Mouse (Mus musculus) lung, embryonic 14.5 days (tissue): ENCODE results near the gene Slc48a1. TPM values are rescaled to one million over a fixed set of nuclear protein-coding genes. Genes with fewer than 3 reads are reported as not detected.

ENCODE experiments used
- ATAC-seq: fragments of 200-750 bp; cut with Nextera tagmentation; 2 replicates; pipeline ENCODE4 v1.8.0; 2017; ENCODE audit warnings: mild to moderate bottlenecking, moderate TSS enrichment, moderate library complexity; ENCODE audit not compliant: insufficient read depth
- DNase-seq: peaks from one replicate; pipeline ENCODE4 v3.0.0-alpha.2; 2015
- H3K27ac ChIP-seq: fragments of 300-500 bp; sonication (generic); 2 replicates; pipeline ENCODE4 v1.5.1; 2014; ENCODE audit warnings: low read depth, mild to moderate bottlenecking, moderate library complexity
- H3K27me3 ChIP-seq: fragments of 300-500 bp; sonication (generic); 2 replicates; pipeline ENCODE4 v1.6.1; 2014; ENCODE audit warnings: low read length, control low read depth; ENCODE audit not compliant: insufficient read depth
- H3K36me3 ChIP-seq: fragments of 300-500 bp; sonication (generic); 2 replicates; pipeline ENCODE4 v1.6.1; 2014; ENCODE audit warnings: control low read depth; ENCODE audit not compliant: insufficient read depth
- H3K4me1 ChIP-seq: fragments of 300-500 bp; sonication (generic); 2 replicates; pipeline ENCODE4 v1.6.1; 2014; ENCODE audit warnings: antibody characterized with exemption, control low read depth; ENCODE audit not compliant: insufficient read depth
- H3K4me2 ChIP-seq: fragments of 300-500 bp; sonication (generic); 2 replicates; pipeline ENCODE4 v1.6.1; 2014; ENCODE audit warnings: mild to moderate bottlenecking
- H3K4me3 ChIP-seq: fragments of 300-500 bp; sonication (generic); 2 replicates; pipeline ENCODE4 v1.5.1; 2014; ENCODE audit warnings: low read depth, low read length
- H3K9ac ChIP-seq: fragments of 300-500 bp; sonication (generic); 2 replicates; pipeline ENCODE4 v1.6.1; 2014
- H3K9me3 ChIP-seq: fragments of 300-500 bp; sonication (generic); 2 replicates; pipeline ENCODE4 v1.6.1; 2016; ENCODE audit warnings: low read depth, low read length, control low read depth
- CTCF ChIP-seq: IDR thresholded peaks from 2 replicates; pipeline ENCODE4 v1.5.1; 2016; ENCODE audit warnings: antibody characterized with exemption, low read depth
- WGBS: fragments of 180-500 bp; shearing (Covaris S2); extraction: QIAGEN DNeasy Blood & Tissue Kit; methylation state at CpG from one replicate; pipeline ENCODE4 v1.1.7; 2014; 5-methylcytosine and 5-hydroxymethylcytosine counted together
- polyA plus RNA-seq: library from polyadenylated mRNA; unstranded; fragments of >200 nt; fragmentation: Nextera tagmentation; extraction: Ambion mirVana; gene quantifications from 2 replicates; pipeline ENCODE4 v1.2.1, GENCODE M21; 2014

Gene Slc48a1
- polyA plus RNA-seq, 1 experiment from 2014 or later = 25.3 TPM

GRCm38 (mm10) chr15:97828901-97829338 is 50.6 kb downstream of the Slc48a1 start:
- no peaks in the 10 kb centered on the region for H3K27me3 ChIP-seq
- H3K4me1 ChIP-seq = peaks cover 45% of the 10 kb centered on the region
- WGBS = 53% methylated on average over 5 of the region's 5 CpGs
- peak overlapping the region; percentile 87; the same call in 1 of the 2 replicates for H3K4me3 ChIP-seq
- peak overlapping the region; percentile 87 for H3K4me2 ChIP-seq
- DNase-seq = peak; percentile 65
- no peaks in the 10 kb centered on the region for H3K9me3 ChIP-seq
- peak overlapping the region; percentile 98; the same call in 1 of the 2 replicates for H3K27ac ChIP-seq
- H3K36me3 ChIP-seq = peaks cover 13% of the 10 kb centered on the region; the same call in 1 of the 2 replicates
- TF ChIP-seq CTCF = peak; percentile 22; the same call in 1 of the 2 replicates
- ATAC-seq = 0 out of 2 replicates have a peak, but pooled peaks have one; percentile 2
- peak overlapping the region; percentile 99; the same call in 1 of the 2 replicates for H3K9ac ChIP-seq

- DNase-seq (no peak), ATAC-seq (no peak)
- WGBS = 58% methylated on average over 2 of the region's 2 CpGs
- Histone ChIP-seq H3K27me3 (no peaks in the 10 kb centered on the region), H3K36me3 (0 out of 2 replicates have a peak, but pooled peaks cover 9% of the 10 kb centered on the region), H3K27ac (peak overlapping the region; percentile 98; the same call in 1 of the 2 replicates), H3K4me2 (peak overlapping the region; percentile 87), H3K9ac (peak overlapping the region; percentile 99), H3K4me1 (peaks cover 42% of the 10 kb centered on the region), H3K4me3 (peak overlapping the region; percentile 87), H3K9me3 (no peaks in the 10 kb centered on the region)
- TF ChIP-seq CTCF = 0 out of 2 replicates have a peak, but pooled peaks have one; percentile 5
These were observed 51.1 kb downstream of the Slc48a1 start for GRCm38 (mm10) chr15:97829432-97829831.

GRCm38 (mm10) chr15:97830253-97830787 is 52.0 kb downstream of the Slc48a1 start:
- WGBS = 12% methylated on average over 12 of the region's 12 CpGs
- no peak for ATAC-seq
- peak overlapping the region; percentile 87 for H3K4me3 ChIP-seq

GRCm38 (mm10) chr15:97830788-97831241 is 52.5 kb downstream of the Slc48a1 start:
- ATAC-seq (peak; percentile 16), DNase-seq (peak; percentile 57)
- Histone ChIP-seq H3K4me3 (peak overlapping the region; percentile 87), H3K9me3 (no peaks in the 10 kb centered on the region), H3K4me1 (peaks cover 29% of the 10 kb centered on the region), H3K27me3 (no peaks in the 10 kb centered on the region), H3K4me2 (peak overlapping the region; percentile 87), H3K9ac (peak overlapping the region; percentile 99), H3K36me3 (0 out of 2 replicates have a peak, but pooled peaks cover 9% of the 10 kb centered on the region), H3K27ac (peak overlapping the region; percentile 98)
- WGBS = 1% methylated on average over 37 of the region's 39 CpGs
- TF ChIP-seq CTCF = 0 out of 2 replicates have a peak, but pooled peaks have one; percentile 1

More at GRCm38 (mm10) chr15:97830253-97830787, 52.0 kb downstream of the Slc48a1 start:
- H3K4me2 ChIP-seq = peak overlapping the region; percentile 87
- TF ChIP-seq CTCF = no peak
- peak overlapping the region; percentile 98 for H3K27ac ChIP-seq
- no peaks in the 10 kb centered on the region for H3K27me3 ChIP-seq
- H3K9me3 ChIP-seq = no peaks in the 10 kb centered on the region
- 0 out of 2 replicates have a peak, but pooled peaks cover 9% of the 10 kb centered on the region for H3K36me3 ChIP-seq
- peak; percentile 38 for DNase-seq
- peak overlapping the region; percentile 99 for H3K9ac ChIP-seq
- peaks cover 34% of the 10 kb centered on the region for H3K4me1 ChIP-seq

- Histone ChIP-seq H3K27ac (peak overlapping the region; percentile 98), H3K4me1 (peaks cover 26% of the 10 kb centered on the region; the same call in 1 of the 2 replicates), H3K4me3 (peak overlapping the region; percentile 87)
These were observed 53.1 kb downstream of the Slc48a1 start for GRCm38 (mm10) chr15:97831242-97831986.

GRCm38 (mm10) chr15:97831987-97832640 is 53.8 kb downstream of the Slc48a1 start:
- H3K27ac ChIP-seq = peak overlapping the region; percentile 98
- no peaks in the 10 kb centered on the region for H3K9me3 ChIP-seq
- H3K36me3 ChIP-seq = no peaks in the 10 kb centered on the region
- H3K27me3 ChIP-seq = no peaks in the 10 kb centered on the region
- whole genome bisulfite sequencing = 9% methylated on average over 10 of the region's 10 CpGs
- peak overlapping the region; percentile 99 for H3K9ac ChIP-seq
- peaks cover 31% of the 10 kb centered on the region; the same call in 1 of the 2 replicates for H3K4me1 ChIP-seq
- TF ChIP-seq CTCF = no peak
- peak; percentile 78 for DNase-seq
- peak overlapping the region; percentile 87 for H3K4me3 ChIP-seq
- ATAC-seq = no peak; the same call in 1 of the 2 replicates
- H3K4me2 ChIP-seq = peak overlapping the region; percentile 87

More at GRCm38 (mm10) chr15:97831242-97831986, 53.1 kb downstream of the Slc48a1 start:
- peak; percentile 88 for ATAC-seq
- Histone ChIP-seq H3K9ac (peak overlapping the region; percentile 99), H3K4me2 (peak overlapping the region; percentile 87), H3K36me3 (0 out of 2 replicates have a peak, but pooled peaks cover 5% of the 10 kb centered on the region), H3K27me3 (no peaks in the 10 kb centered on the region), H3K9me3 (no peaks in the 10 kb centered on the region)
- DNase-seq = peak; percentile 83
- TF ChIP-seq CTCF = no peak
- WGBS = 1% methylated on average over 77 of the region's 84 CpGs
